Mouse (Mus musculus) cerebellum, adult 2 months (tissue): Measurements from ENCODE around the gene P3h3.

Experiments used
- CTCF ChIP-seq: fragments of 200-500 bp; IDR thresholded peaks from 2 replicates; pipeline ENCODE4 v1.5.1; 2011; ENCODE audit warnings: low read depth, mild to moderate bottlenecking, control low read depth, low read length, moderate library complexity, borderline replicate concordance; ENCODE audit not compliant: insufficient read depth
- POLR2A ChIP-seq: fragments of 200-500 bp; IDR thresholded peaks from 2 replicates; pipeline ENCODE4 v1.6.1; 2011; ENCODE audit warnings: low read length, control low read depth, borderline replicate concordance; ENCODE audit not compliant: insufficient read depth

GRCm38 (mm10) chr6:124883351-124883750, 25.8 kb upstream of the P3h3 start:
- TF ChIP-seq CTCF (no peak), POLR2A (no peak)
